Mouse (Mus musculus): Measurements from ENCODE around the gene Arhgap24.
A peak's percentile ranks its signal among the peaks of the same experiment; 100 is the strongest.

Arhgap24 gene

DNA sequence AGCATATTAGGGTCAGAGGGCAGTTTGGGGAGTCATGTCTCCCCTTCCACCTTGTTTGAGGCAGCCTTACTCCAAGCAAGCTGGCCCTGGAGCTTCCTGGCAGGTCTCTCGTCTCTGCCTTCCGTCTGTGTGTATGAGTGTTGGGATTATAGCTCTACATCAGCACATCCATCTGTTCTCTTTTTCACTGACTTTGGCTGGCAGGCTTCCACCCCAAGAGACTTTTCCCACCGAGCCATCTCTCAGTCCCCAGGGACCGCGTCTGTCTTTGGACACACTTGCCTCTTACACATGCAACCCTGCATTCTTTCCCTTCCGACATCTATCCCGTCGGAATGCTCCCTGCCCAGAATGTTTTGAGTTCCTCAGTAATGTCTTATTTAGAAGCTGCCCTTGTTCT lies 267.8 kb downstream of the Arhgap24 start:
- DNase-seq: no peak

DNA sequence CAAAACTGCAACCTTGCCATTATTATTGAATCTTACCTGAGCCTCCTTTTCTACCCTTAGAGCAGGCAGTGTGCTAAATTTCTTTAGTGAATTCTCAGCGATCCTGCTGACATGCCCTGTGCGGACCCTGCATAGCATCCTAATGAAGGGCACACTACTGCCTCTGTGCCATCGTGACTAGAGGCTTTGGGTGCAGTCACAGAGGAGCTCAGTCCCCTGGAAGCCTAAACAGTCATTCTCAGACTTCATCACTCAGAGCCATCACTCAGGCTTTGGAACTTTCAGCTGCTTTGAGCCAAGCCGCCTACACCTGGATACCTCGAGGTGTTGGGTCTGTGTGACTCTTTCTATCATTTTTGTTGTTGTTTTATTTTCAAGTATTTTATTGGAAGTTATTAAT lies 269.5 kb downstream of the Arhgap24 start:
- no peak for DNase-seq

DNA sequence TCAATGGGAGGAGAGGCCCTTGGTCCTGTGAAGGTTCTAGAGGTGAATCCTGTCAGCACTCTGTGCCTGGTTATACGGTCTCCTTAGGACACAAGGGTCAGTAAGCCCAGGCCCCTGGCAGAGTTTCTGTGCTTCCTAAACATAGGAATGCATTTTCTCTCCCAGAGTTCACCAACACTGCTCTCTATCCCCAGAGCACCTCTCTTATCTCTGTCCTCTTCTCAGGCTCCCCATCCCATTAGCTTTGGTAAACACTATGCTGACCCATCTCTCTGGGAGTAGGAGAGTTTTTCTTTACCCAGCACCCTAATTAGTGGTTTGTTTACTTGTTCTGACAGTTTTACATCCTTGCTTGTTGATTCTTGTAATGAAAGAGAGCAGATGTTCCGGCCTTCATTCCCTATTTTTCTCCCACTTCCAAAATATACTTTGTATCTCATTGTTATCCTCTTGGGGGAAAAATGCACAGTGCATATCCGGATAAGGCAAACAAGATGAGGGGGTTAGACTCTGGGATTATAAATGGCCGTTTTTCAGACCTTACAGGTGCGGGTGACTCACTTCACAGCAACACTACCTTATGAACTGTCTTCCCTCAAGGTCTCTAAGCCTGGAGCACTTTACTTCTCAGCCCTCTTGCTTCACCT lies 270.6 kb downstream of the Arhgap24 start:
- DNase-seq: no peak

DNA sequence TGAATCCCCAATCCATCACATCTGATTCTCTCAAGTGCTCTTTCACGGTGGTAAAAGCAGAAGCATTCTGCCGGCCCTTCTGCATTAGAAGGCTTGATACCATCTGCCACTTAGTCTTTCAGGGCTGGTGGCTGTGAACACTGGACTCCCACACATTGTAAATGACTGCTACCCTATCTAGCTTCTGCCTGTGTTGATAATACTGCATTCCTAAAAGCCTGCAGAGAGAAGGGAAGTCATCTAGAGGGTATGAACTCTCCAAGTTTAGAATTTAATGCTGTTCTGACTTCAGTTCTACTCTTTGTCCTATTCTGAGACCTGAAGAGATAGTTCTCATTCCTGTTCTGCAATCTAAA lies 271.1 kb downstream of the Arhgap24 start:
- no peak for DNase-seq

DNA sequence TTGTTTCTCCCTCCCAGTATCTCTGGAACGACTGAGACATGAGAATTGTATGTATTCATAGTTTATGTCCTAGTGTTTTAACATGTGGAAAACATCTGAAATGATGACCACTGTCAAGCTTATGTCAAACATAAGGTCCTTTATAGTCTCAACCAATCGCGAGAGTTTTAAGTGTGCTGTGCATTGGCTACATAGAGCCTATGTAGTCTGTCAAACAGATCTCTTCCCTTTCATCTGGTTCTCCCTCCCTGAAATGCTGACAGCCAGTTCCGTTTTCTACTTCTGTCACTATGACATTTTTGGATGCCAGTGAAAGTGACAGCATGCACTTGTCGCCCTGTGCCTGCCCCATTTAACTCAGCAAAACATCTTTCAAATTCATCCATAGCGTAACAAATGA lies 275.8 kb downstream of the Arhgap24 start:
- DNase-seq: no peak

DNA sequence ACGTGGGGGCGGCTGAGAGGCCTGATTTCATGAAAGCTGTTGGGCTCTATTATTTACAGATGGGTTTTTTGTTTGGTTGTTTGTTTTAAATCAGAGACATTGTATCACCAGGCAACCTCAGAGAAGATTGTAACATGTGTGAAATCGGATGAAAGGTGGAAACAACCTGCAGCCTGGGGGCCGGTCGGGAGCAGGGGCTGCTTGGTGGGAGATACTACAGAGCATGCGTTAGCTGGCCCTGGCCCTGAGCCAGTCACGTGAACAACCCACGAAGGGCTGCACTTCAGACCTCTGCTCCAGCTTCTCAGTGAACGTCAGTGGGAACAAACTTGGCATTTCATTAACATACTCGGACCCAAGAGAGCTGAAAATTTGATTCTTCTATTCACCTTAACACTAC lies 284.5 kb downstream of the Arhgap24 start:
- DNase-seq: no peak

DNA sequence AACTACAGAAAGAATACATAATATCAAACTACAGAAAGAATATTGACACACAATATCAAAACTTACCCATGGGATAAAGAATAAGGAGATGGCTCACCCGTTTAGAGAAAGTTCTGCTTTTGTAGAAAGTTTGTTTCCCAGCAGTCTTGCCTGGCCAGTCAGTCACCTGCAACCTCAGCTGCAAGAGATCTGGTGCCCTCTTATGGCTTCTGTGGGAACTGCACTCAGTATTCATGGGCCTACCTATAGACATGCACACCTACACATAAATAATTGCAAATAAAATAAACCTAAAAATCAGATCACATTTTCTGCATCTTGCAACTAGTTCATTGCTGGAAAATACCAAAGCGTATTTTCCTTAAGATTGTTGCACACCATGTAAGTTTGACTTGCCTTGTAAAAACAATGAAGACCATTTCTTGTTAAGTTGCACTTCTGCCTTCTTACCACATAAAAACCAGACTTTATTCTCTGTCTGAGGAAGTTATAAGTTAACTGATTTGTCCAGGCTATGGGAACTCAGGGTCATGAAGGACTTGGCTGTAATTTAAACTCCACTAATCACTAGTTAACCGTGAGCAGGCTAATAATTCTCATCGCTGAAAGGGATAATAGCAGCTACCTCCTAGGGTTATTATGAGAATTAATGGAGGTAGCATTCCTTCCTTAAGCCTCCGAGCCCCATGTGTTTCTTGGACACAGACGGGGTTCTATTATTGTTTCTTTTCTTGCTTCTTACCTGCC lies 285.3 kb downstream of the Arhgap24 start:
- peak in 1 of 2 experiments; percentile 9 for DNase-seq

DNA sequence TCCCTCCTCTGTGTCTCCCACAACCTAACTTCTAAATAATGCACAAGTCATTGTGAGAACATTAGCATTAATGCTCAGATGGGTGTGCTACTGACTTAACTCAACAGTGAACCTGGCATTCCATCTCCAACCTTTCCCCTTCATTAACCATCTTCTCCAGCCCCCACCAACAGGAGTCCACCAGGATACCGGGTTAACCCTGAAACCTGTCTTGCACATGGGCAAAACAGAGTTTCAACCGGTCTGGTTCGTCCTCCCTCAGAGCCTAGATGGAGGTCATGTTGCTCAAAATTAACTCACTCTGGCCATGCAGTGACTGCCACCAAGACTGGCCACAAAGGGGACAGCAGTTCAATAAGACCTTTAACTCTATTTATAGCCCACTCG lies 285.9 kb downstream of the Arhgap24 start:
- DNase-seq: no peak

DNA sequence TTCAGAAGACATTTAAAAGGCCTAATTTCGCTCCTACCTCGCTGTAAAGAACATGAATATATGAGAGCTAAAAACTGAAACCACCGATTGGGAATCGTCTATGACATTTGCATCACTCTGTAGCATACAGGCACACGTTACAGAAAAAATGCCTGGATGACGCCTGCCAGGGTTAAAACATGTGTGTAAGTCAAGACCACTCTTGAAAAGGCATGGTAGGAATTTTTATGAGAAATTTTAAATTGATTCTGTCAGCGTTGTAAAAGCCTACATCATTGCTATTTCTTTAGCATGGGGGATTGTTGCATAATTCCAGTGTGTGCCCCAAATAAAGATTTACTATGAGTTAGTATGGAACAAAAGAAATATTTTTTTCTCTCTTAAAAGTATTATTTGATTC lies 286.6 kb downstream of the Arhgap24 start:
- no peak for DNase-seq

DNA sequence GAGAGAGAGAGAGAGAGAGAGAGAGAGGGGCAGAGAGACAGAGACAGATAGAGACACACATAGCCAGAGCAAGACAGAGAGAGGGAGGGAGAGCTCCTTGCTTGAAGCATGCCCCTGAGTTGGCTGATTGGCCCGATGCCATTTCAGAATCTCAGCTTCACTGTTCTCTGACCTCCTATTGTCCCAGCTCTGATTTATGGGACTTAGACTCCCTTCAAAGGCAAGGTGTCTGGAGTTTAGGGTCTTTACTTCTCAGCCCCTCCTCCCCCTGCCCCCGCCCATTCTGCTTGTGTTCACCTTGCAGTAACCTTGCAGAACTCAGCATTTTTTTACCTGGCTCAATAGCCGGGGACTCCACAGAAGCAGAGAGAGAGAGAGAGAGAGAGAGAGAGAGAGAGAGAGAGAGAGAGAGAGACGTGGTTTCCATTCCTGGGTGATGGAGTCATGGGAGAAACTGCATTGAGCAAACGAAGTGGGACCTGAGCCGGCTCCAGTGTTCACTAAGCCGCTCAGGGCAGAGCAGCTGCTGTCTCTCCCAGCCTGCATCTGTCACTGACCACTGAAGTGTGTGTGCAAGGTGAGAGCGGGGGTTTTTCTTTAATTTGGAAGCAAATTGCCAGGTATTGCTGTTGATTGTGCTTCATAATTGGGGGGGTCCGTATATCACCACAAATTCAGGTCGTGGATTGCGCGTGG lies 287.3 kb downstream of the Arhgap24 start:
- DNase-seq: no peak

DNA sequence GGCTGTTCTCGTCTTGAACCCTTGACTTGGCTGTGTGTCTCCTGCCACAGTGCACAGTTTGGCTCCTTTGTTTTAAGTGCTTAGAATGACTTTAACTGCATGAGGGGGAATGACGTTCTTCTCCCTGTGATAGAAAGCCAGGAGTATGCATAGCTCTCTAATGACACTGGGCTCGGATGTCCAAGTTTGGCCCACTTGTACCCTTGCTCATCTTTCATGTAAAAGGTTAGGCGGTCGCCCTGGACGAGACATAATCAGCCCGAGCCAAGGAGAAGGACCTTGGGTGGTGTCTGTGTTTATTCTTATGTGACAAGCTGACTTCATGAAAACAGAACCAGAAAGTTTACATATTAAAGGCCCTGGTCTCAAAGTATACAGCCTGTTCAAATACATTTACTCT lies 289.4 kb downstream of the Arhgap24 start:
- no peak for DNase-seq

DNA sequence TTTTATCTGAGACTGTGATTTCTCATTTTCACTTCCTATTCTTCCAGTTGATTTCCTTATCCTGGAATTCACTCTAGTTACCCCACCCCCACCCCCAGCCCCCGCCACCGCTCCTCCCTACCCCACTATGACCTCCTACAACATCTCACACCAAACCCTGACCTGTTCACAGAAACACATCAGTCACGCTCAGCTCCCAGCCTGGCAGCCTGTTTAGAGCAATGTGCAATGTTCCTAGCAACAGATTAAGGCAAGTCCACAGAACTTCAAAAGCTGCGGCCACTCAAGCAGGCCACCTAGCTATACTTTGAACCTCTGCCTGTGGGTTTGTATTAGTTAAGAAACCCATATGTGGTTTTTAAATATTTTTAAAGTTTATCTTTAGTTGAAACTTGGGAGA lies 293.3 kb downstream of the Arhgap24 start:
- DNase-seq: no peak

DNA sequence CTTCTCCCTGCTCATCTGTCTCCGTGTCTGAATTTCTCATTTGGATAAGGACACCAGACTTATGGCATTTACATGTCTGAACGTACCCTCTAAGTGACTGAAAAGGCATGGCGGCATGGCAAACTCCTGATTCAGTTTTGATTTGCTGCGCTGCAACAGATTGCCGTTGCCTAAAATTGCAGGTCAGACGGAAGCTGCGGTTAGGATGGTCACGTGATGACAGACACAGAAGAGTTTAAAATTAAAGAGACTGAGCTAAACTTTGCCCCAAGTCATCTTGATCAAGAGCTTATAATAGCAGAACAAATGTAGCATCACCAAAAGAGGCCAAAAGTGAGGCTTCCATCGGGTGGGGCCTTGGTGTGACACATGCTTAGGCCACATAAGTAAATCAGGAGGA lies 296.1 kb downstream of the Arhgap24 start:
- DNase-seq: no peak

DNA sequence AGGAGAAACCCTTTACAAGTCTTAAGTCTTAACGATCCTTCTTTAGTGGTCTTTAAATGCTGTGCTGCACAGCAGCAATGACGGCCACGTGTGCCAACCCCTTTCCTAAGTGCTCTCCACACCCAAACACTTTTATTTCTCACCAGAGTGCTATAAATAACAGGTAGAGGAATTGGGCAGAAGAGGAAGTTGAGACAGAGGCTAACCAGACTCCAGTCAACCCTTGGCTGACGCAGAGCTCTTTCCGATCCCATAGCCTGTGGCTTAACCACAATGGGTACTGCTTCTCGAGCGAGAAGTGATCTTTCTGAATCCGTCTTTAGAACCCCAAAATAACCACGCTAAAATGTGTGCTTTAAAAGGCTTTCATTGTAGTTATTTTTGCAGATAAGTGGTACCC lies 296.7 kb downstream of the Arhgap24 start:
- DNase-seq: no peak

DNA sequence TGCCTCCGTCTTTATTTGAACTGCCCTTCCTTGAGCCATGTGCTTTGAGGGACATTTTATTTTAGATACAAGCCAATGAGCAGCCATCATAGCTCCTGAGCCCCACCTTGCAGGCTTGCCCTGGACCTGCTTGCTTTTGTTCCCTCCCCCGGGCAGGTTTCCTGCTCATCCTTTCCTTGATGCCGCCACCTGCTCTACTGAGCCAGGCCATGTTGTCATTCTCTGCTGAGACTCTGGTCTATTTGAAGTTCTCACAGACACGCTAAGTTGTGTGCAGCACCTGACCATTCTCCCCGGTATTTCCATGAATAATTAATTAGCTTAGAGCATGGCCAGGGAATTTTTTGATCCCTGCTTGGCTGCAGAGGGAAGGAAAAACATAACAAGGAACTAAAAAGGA lies 297.1 kb downstream of the Arhgap24 start:
- DNase-seq: no peak

DNA sequence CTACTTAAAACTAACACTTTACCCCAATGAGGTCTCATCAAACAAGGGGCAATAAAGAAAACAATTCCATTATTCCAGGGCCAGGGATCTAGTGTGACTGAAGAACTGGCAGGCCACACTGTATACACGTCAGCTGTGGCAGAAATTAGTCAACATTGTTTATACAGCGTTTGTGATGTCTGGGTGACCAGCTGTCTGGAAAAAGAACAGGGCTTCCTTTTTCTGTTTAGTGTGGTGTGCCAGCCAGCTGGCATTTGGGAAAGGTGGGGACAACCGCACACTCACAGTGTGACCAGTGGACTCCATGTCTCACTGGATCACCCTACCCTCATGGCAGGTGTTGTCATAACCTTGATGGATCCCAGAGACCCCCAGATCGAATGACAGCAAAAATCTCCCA lies 302.4 kb downstream of the Arhgap24 start:
- DNase-seq: no peak

DNA sequence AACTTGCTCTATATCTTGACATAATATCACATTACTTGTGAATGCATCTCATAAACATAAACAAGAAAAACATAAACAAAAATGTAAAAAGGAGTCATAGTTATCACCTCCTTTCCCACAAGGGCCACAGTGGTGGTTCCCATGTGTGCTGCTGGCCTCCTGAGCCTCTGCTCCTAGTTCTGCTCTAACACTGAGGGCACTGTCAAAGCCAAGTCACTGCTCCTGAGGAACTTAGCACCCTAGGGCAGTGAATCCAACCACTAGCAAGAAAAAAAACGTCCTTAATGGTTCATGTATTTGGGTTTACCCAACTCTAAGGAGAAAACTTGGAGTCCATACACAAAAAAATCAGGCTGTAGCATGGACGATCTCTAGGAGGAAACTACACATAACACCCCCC lies 304.9 kb downstream of the Arhgap24 start:
- no peak for DNase-seq

DNA sequence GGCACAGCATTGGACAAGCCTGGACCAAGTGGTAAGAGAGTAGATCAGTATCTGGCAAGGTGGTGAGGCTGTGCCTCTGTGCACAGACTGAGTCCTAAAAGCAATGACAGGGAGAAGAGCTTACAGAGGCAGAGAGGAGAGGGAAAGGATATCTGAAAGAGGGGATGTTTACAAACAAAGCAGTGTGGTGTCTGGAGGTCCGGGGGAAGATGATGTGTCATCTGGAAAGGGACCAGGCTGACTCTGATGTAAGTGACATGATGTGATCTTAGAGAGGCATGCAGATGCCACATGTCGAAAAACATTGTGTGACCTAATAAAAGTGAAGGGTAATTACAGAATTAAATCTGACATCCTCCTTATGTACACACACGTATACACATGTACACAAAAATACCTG lies 307.2 kb downstream of the Arhgap24 start:
- no peak for DNase-seq

DNA sequence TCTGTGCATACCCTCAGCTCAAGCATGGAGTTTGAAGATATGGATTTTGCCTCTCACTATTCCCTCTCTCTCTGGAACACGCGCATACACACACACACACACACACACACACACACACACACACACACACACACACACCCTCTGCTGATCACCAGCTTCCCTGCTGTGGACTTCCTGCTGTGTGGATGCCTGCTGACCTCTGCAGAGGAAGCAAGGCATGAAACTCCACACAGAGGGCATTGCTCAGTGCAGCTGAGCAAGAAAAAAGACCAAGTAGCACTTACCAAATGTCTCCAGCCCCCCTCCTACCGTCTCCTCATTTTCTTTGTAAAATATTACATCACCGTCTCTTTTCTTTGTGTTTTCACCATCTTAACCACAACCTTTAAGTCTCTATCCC lies 310.1 kb downstream of the Arhgap24 start:
- no peak for DNase-seq

DNA sequence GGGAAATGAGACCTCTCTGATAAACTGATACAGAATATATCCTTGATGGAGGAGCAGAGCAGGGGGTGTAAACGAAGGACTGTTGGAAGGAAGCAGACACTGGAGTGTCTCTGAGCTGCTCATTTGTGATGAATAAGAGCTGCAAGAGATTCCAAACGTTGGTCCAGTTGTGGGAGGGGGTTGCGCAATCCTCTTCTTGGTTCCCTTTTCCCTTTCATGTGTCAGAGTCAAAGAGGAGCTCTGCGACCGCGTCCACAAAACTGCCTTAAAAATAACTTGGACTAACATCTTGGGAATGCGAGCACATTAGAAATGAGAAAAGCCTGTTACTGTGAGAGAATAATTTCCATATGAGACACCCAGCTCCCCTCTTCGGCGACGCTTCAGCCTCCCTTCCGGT lies 312.3 kb downstream of the Arhgap24 start:
- DNase-seq: no peak

DNA sequence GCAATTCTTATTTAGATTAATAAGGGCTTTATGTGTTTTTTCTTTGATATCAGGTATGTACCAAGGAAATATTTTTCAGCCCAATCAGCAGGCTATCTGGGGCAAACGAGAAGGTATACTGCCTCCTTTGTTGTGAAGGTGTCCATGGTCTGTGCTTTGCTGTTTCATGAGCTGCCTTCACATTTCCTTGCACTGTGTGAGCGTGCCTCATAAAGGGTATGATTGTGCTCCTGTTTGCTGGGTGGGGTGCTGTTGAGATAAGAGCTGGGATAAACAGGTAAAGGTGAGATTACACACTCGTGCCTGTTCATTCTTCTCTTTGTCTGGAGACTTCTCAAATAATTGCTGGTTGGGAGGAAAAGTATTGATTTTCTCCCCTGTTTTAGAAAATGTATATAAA lies 320.3 kb downstream of the Arhgap24 start:
- DNase-seq: no peak

DNA sequence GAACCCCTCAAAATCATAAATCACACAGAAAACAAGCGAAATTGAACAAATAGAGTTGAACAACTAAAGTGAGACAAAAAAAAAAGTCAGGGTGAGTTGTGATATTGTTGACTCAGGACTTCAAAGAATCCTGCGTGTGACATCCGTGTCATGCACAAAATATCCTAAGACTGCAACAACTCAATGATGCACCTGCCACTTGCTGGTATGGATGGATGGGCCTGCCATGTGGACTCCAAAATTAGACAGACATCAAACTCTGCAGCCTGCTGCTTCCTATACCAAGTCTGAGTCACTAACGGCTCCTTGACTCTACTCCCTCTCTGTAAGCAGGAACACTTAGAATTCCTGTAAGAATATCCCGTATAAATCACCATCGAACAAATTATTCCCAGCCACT lies 321.6 kb downstream of the Arhgap24 start:
- no peak for DNase-seq

DNA sequence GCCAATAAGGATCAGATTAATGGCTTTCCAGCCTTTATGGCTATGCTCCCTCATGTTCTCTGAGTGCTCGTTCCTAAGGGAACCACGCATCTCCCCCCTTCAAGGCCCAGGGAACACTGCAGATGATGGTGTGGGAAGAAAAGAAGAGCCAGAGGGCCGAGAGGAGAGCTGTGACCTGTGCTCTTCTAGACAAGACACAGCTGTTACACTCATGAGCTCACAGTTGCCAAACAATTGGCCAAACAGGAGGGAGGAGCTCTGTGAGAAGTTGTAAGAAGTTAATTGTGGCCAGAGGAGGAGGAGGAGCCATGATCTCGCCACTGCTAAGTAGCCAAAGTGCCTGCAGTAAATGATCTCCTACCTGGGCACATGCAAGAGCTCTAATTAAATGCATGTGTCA lies 322.5 kb downstream of the Arhgap24 start:
- no peak for DNase-seq

DNA sequence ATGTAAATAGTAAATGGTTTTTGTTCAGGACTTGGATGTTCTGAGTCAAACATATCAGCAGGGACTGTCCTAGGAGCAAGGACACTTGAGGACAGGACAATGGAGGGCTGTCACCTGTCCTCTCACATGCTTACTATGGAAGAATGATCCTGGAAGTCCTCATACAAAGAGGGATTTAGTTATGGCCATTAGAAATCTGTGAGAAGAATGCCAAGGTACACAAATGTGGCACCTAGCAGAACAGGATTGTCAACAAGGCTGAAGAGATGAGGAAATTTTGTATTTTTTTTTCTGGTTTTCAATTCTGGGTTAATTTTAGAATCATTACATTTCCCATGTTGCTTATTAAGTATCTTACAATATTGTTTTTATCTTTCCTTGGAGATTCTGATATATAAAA lies 326.3 kb downstream of the Arhgap24 start:
- DNase-seq: no peak
